Mouse (Mus musculus): Measurements from ENCODE around the gene Pip5kl1. TPM values are rescaled to one million over a fixed set of nuclear protein-coding genes. Genes with fewer than 3 reads are reported as not detected.

The Pip5kl1 gene
- 10 to 100 TPM in 1 of 2 experiments, 1 to 10 TPM in 1; 9.4 to 11.5 TPM for total RNA-seq (2021)

DNA sequence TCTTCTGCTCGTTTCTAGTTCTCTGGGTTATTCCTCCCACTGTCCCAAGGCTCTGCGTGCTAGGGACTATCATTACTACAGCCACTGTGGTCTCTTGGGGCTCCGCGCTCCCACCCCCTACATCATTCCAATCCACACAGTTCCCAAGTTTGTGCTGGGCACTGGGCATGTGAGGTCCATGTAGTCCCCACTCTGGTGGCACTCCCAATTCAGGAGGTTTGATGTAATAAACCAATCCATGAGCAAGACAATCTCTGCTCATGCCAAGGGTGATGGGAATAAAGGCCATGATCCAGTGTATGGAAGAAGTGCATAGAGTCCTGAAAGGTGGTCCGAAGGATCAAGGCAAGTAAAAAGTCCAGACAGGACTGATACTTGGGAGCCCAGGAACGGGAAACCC lies at the start of gene Pip5kl1:
Pip5kl1 (plus strand) TSS at position 301 of the 400 bp plus-strand sequence.
- no peak for DNase-seq
- intact Hi-C loops (cut with DNase I), result no loop called here

- intact Hi-C loops (cut with DNase I), result no loop called here
- no peak for DNase-seq
These were observed 48.8 kb upstream of the Pip5kl1 start for GRCm38 (mm10) chr2:32525816-32526215.

DNA sequence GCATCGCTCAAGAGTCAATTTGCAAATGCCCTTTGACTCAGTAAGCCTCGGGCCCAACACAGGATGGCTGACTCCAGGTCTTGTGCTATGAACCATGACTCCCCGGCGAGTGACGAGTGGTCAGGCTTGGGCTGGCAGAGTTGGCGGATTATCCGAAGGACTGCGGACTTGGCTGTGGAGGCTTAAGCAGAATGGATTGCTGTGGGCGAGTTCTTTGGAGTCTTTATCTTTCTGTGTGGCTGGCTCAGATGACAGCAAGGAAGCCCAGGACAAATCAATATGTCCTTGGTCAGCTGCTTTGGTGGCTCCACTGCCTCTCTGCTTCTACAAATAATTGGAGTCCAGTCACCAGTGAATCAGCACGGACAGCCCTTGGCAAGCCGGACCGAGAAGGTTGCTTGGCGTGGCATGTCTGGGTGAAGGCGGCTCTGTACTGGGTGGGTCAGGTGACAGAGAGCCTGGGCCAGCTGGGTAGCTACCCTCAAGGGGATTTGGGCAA lies 47.1 kb upstream of the Pip5kl1 start:
- intact Hi-C loops (cut with DNase I), result no loop called here
- DNase-seq, result no peak

- intact Hi-C loops (cut with DNase I), result no loop called here
- DNase-seq, result no peak
These were observed 46.3 kb upstream of the Pip5kl1 start for GRCm38 (mm10) chr2:32528326-32528725.

GRCm38 (mm10) chr2:32530479-32530878 lies 44.1 kb upstream of the Pip5kl1 start:
- DNase-seq, result no peak
- intact Hi-C loops (cut with DNase I), result no loop called here

DNA sequence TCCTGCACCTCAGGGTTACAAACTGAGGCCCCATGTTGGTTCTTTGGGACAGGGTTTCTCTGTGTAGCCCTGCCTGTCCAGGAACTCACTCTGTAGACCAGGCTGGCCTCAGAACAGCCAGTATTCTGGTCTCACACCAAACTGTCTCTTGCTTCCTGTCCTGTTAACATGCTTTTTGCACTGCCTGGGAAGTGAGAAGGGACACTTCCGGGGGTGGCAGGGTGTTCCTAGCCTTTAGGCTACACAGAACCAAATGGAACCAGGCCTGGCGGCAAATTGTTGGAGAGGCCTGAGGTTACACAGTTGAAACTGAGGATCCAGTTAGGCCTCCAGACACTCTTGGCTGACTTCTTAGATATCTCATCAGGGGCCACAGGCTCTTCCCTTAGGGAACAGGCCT lies 41.4 kb upstream of the Pip5kl1 start:
- intact Hi-C loops (cut with DNase I), result no loop called here
- DNase-seq, result no peak

- intact Hi-C loops (cut with DNase I), result no loop called here
- peak; percentile 24 for DNase-seq
These were observed 40.4 kb upstream of the Pip5kl1 start for GRCm38 (mm10) chr2:32534061-32534732.

DNA sequence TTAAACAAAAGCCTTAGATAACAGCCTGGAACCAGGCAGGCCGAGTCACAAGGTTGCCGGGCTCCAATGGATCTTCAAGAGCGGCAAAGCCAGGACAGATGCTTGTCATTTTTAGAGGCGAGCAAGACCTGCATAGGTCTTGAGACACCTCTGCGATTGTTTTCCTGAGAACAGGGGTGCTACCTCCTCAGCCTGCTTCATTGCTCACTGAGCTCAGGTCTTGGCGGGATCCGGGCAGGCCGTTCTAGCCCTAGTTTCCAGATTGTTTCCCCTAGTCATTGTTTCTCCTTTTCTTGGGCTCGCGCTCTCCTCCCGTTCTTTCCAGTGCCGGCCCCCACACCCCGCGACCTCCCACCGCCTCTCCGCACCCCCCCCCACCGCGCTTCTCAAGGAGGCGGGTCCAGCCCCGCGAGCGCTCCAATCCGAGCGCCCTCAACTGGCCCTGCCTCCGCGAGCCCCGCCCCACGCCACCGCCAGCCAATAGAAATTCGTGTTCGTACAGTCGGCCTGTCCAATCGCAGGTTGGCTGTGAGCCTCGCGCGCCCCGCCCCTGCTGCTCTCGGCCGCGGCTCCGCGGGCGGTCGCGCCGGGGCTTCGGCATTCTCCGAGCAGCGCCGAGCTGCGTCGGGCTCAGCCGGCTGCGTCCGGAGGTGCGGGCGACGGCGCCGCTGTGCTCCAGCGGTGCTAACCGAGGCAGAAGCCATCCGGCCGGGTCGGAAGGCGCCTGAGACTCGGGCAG lies 39.7 kb upstream of the Pip5kl1 start, which contains the start of gene Fam102a:
Fam102a (plus strand) TSS at position 600 of the 739 bp plus-strand sequence.
- peak; percentile 100 for DNase-seq
- intact Hi-C loops (cut with DNase I), result no loop called here

DNA sequence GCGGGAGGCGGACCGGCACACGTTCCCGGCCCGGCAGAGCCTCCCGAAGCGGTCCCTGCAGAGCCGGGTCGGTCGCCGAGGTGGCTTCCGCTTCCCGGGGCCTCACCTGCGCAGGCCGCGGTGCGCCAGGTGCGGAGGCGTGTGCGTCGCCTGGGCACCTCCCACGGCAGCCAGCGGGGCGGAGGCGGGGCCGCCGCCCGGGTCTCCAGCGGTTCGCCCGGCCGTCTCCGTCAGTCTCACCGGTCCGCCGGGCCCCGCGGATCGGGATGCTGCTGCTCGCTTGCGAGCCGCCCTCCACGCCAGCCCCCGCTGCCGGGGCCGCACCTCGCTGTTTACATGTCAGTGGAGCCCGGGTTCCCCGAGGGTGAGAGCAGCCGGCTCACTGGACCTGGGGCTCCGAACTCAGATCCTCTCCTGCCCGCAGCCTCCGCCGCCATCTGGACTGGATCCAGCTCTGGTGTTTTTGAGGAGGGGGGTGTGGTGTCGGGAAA lies 39.1 kb upstream of the Pip5kl1 start:
- intact Hi-C loops (cut with DNase I), result no loop called here
- DNase-seq, result peak; percentile 68

- intact Hi-C loops (cut with DNase I), result no loop called here
- peak; percentile 65 for DNase-seq
These were observed 38.4 kb upstream of the Pip5kl1 start for GRCm38 (mm10) chr2:32536086-32536633.

- peak; percentile 56 for DNase-seq
These were observed 37.8 kb upstream of the Pip5kl1 start for GRCm38 (mm10) chr2:32536634-32537359.

DNA sequence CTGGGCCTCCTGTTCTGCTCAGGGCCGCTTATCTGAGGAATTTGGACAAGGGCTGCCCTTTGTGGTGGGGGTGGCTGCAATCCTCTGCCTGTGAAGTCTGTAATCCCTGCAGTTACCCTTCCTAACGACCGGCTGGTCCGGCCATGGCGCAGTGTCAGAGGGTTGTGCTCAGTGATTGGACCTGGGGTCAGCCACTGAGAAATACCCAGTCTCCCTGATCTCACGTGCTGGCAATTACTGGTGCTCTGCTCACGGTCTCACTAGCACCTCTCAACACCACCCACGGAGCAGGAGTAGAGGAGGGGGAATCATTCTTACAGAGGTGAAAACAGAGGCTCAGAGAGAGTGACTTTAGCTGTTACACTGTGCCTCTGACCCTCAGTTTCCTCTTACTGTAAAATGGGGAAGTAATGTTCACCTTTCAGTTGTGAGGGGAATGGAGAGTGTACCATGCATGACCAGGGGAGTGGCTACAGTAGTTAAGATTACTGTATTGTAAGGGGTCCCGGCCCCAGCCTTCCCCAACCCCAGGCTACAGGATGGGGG lies 37.2 kb upstream of the Pip5kl1 start:
- DNase-seq, result no peak
- intact Hi-C loops (cut with DNase I), result no loop called here

More at GRCm38 (mm10) chr2:32536634-32537359, 37.8 kb upstream of the Pip5kl1 start:
- intact Hi-C loops (cut with DNase I), result no loop called here

- intact Hi-C loops (cut with DNase I), result no loop called here
- no peak for DNase-seq
These were observed 36.7 kb upstream of the Pip5kl1 start for GRCm38 (mm10) chr2:32537941-32538340.

- no peak for DNase-seq
- intact Hi-C loops (cut with DNase I), result no loop called here
These were observed 36.1 kb upstream of the Pip5kl1 start for GRCm38 (mm10) chr2:32538461-32538860.

- intact Hi-C loops (cut with DNase I), result no loop called here
These were observed 35.1 kb upstream of the Pip5kl1 start for GRCm38 (mm10) chr2:32539452-32539981.

GRCm38 (mm10) chr2:32541333-32541908 lies 33.2 kb upstream of the Pip5kl1 start:
- no peak for DNase-seq
- intact Hi-C loops (cut with DNase I), result no loop called here

More at GRCm38 (mm10) chr2:32539452-32539981, 35.1 kb upstream of the Pip5kl1 start:
- DNase-seq, result no peak

GRCm38 (mm10) chr2:32541986-32542573 lies 32.5 kb upstream of the Pip5kl1 start:
- DNase-seq, result no peak
- intact Hi-C loops (cut with DNase I), result no loop called here

- peak; percentile 81 for DNase-seq
- intact Hi-C loops (cut with DNase I), result no loop called here
These were observed 31.6 kb upstream of the Pip5kl1 start for GRCm38 (mm10) chr2:32543031-32543449.

DNA sequence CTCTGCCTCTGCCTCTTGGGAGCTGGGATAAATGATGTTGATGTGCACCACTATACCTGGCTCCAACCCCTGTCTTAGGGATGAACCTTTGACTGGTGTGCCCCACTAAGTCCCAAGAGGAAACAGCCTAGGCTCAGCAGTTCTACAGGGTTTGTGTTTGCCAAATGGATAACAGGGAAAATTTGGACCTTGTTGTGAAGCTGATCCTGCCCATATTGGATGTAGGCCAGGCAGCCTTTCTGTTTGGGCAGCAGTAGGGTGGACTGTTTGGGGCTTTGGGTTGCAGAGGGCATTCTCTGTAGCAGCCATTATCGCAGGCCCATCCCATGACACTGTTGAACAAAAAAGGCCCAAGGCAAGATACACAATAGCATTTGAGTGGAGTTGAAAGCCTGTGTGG lies 27.6 kb upstream of the Pip5kl1 start:
- no peak for DNase-seq
- intact Hi-C loops (cut with DNase I), result no loop called here

Data from left cerebral cortex, postnatal 4 days (tissue).